Mouse (Mus musculus) neural tube, embryonic 14.5 days (tissue): Measurements from ENCODE around the gene Zbtb5. TPM values are rescaled to one million over a fixed set of nuclear protein-coding genes. Genes with fewer than 3 reads are reported as not detected.

Experiments used
- ATAC-seq: fragments of 200-750 bp; cut with Nextera tagmentation; 2 replicates; pipeline ENCODE4 v1.8.0; 2017; ENCODE audit warnings: low read depth, mild to moderate bottlenecking, moderate TSS enrichment, moderate library complexity
- H3K27ac ChIP-seq: fragments of 300-500 bp; sonication (generic); 2 replicates; pipeline ENCODE4 v1.5.1; 2014; ENCODE audit warnings: low read depth, mild to moderate bottlenecking, control low read depth, low read length, moderate library complexity, mixed read lengths
- H3K27me3 ChIP-seq: fragments of 300-500 bp; sonication (generic); 2 replicates; pipeline ENCODE4 v1.6.1; 2014; ENCODE audit warnings: low read length; ENCODE audit not compliant: control insufficient read depth, insufficient read depth
- H3K36me3 ChIP-seq: fragments of 300-500 bp; sonication (generic); 2 replicates; pipeline ENCODE4 v1.6.1; 2014; ENCODE audit warnings: low read length, mixed read lengths; ENCODE audit not compliant: control insufficient read depth, insufficient read depth
- H3K4me1 ChIP-seq: fragments of 300-500 bp; sonication (generic); 2 replicates; pipeline ENCODE4 v1.6.1; 2014; ENCODE audit warnings: low read length; ENCODE audit not compliant: control insufficient read depth, insufficient read depth
- H3K4me2 ChIP-seq: fragments of 300-500 bp; sonication (generic); 2 replicates; pipeline ENCODE4 v1.6.1; 2014; ENCODE audit warnings: mild to moderate bottlenecking, low read depth, low read length, control low read depth
- H3K4me3 ChIP-seq: fragments of 300-500 bp; sonication (generic); 2 replicates; pipeline ENCODE4 v1.5.1; 2014; ENCODE audit warnings: low read depth, low read length, control low read depth, mixed read lengths
- H3K9ac ChIP-seq: fragments of 300-500 bp; sonication (generic); replicated peaks from 2 replicates; pipeline ENCODE4 v1.6.1; 2014; ENCODE audit warnings: low read depth, mild to moderate bottlenecking, control low read depth, low read length, mixed read lengths
- H3K9me3 ChIP-seq: fragments of 300-500 bp; sonication (generic); 2 replicates; pipeline ENCODE4 v1.6.1; 2016; ENCODE audit warnings: low read length; ENCODE audit not compliant: control insufficient read depth
- WGBS: fragments of 180-500 bp; shearing (Covaris S2); extraction: QIAGEN DNeasy Blood & Tissue Kit; methylation state at CpG from one replicate; pipeline ENCODE4 v1.1.7; 2014; 5-methylcytosine and 5-hydroxymethylcytosine counted together
- polyA plus RNA-seq: library from polyadenylated mRNA; unstranded; fragments of >200 nt; fragmentation: Nextera tagmentation; extraction: Ambion mirVana; gene quantifications from 2 replicates; pipeline ENCODE4 v1.2.1, GENCODE M21; 2014

Zbtb5 gene
- polyA plus RNA-seq, 1 experiment from 2014 or later, result 43.5 TPM

GRCm38 (mm10) chr4:45015615-45016014 lies 3.4 kb upstream of the Zbtb5 start:
- Histone ChIP-seq H3K4me3 (no peak overlapping the region), H3K4me2 (no peak overlapping the region), H3K9ac (no peak overlapping the region), H3K27me3 (no peaks in the 10 kb centered on the region), H3K9me3 (no peaks in the 10 kb centered on the region), H3K36me3 (no peaks in the 10 kb centered on the region), H3K4me1 (peaks cover 23% of the 10 kb centered on the region), H3K27ac (no peak overlapping the region)
- WGBS, result 9% methylated on average over 3 of the region's 3 CpGs
- ATAC-seq, result no peak

GRCm38 (mm10) chr4:45013537-45013936 lies 1.3 kb upstream of the Zbtb5 start:
- H3K27ac ChIP-seq, result no peak overlapping the region; the same call in 1 of the 2 replicates
- peaks cover 21% of the 10 kb centered on the region for H3K4me1 ChIP-seq
- H3K4me3 ChIP-seq, result peak overlapping the region; percentile 60
- no peaks in the 10 kb centered on the region for H3K27me3 ChIP-seq
- H3K9me3 ChIP-seq, result no peaks in the 10 kb centered on the region
- H3K9ac ChIP-seq, result no peak overlapping the region
- ATAC-seq, result no peak
- no peaks in the 10 kb centered on the region for H3K36me3 ChIP-seq
- WGBS, result 11% methylated on average over 2 of the region's 2 CpGs
- peak overlapping the region; percentile 84 for H3K4me2 ChIP-seq

- ATAC-seq, result no peak
Observed at GRCm38 (mm10) chr4:45013031-45013431, 819 bp upstream of the Zbtb5 start.

GRCm38 (mm10) chr4:45011581-45012104 lies 569 bp downstream of the Zbtb5 start:
- H3K4me3 ChIP-seq, result peak overlapping the region; percentile 80
- H3K9ac ChIP-seq, result peak overlapping the region; percentile 84
- H3K4me2 ChIP-seq, result peak overlapping the region; percentile 83
- peaks cover 21% of the 10 kb centered on the region for H3K4me1 ChIP-seq
- no peaks in the 10 kb centered on the region for H3K9me3 ChIP-seq
- peak; percentile 79 for ATAC-seq
- WGBS, result 0% methylated on average over 31 of the region's 31 CpGs
- peak overlapping the region; percentile 93 for H3K27ac ChIP-seq
- H3K27me3 ChIP-seq, result no peaks in the 10 kb centered on the region
- no peaks in the 10 kb centered on the region for H3K36me3 ChIP-seq

More at GRCm38 (mm10) chr4:45013031-45013431, 819 bp upstream of the Zbtb5 start:
- H3K9ac ChIP-seq, result peak overlapping the region; percentile 68
- H3K27ac ChIP-seq, result peak overlapping the region; percentile 41; the same call in 1 of the 2 replicates
- H3K4me1 ChIP-seq, result peaks cover 21% of the 10 kb centered on the region
- H3K9me3 ChIP-seq, result no peaks in the 10 kb centered on the region
- 1% methylated on average over 13 of the region's 13 CpGs for WGBS
- no peaks in the 10 kb centered on the region for H3K36me3 ChIP-seq
- peak overlapping the region; percentile 60 for H3K4me3 ChIP-seq
- no peaks in the 10 kb centered on the region for H3K27me3 ChIP-seq
- H3K4me2 ChIP-seq, result peak overlapping the region; percentile 84

GRCm38 (mm10) chr4:45010806-45011415 lies 1.3 kb downstream of the Zbtb5 start:
- no peak for ATAC-seq
- peak overlapping the region; percentile 84 for H3K9ac ChIP-seq
- peak overlapping the region; percentile 93; the same call in 1 of the 2 replicates for H3K27ac ChIP-seq
- WGBS, result 12% methylated on average over 11 of the region's 11 CpGs
- no peaks in the 10 kb centered on the region for H3K9me3 ChIP-seq
- no peaks in the 10 kb centered on the region for H3K36me3 ChIP-seq
- peak overlapping the region; percentile 83 for H3K4me2 ChIP-seq
- H3K4me1 ChIP-seq, result peaks cover 21% of the 10 kb centered on the region
- H3K27me3 ChIP-seq, result no peaks in the 10 kb centered on the region
- peak overlapping the region; percentile 80 for H3K4me3 ChIP-seq

GRCm38 (mm10) chr4:45005452-45005851 lies 6.8 kb downstream of the Zbtb5 start:
- no peak for ATAC-seq

GRCm38 (mm10) chr4:45000001-45000400 lies 12.2 kb downstream of the Zbtb5 start:
- H3K9me3 ChIP-seq, result no peaks in the 10 kb centered on the region
- H3K4me1 ChIP-seq, result 0 out of 2 replicates have a peak, but pooled peaks cover 2% of the 10 kb centered on the region
- H3K9ac ChIP-seq, result no peak overlapping the region
- H3K4me2 ChIP-seq, result no peak overlapping the region
- H3K4me3 ChIP-seq, result no peak overlapping the region
- no peaks in the 10 kb centered on the region for H3K27me3 ChIP-seq
- no peak for ATAC-seq
- H3K27ac ChIP-seq, result no peak overlapping the region
- 92% methylated on average over 6 of the region's 6 CpGs for WGBS
- H3K36me3 ChIP-seq, result peaks cover 2% of the 10 kb centered on the region; the same call in 1 of the 2 replicates

More at GRCm38 (mm10) chr4:45005452-45005851, 6.8 kb downstream of the Zbtb5 start:
- H3K27ac ChIP-seq, result no peak overlapping the region
- H3K4me2 ChIP-seq, result no peak overlapping the region
- no peaks in the 10 kb centered on the region for H3K27me3 ChIP-seq
- H3K9ac ChIP-seq, result no peak overlapping the region
- H3K36me3 ChIP-seq, result no peaks in the 10 kb centered on the region
- no peak overlapping the region for H3K4me3 ChIP-seq
- H3K9me3 ChIP-seq, result no peaks in the 10 kb centered on the region
- H3K4me1 ChIP-seq, result peaks cover 8% of the 10 kb centered on the region
- WGBS, result 91% methylated on average over 3 of the region's 3 CpGs

- WGBS, result 75% methylated on average over 3 of the region's 3 CpGs
- no peaks in the 10 kb centered on the region for H3K9me3 ChIP-seq
- peaks cover 16% of the 10 kb centered on the region for H3K36me3 ChIP-seq
- no peak overlapping the region for H3K4me2 ChIP-seq
- no peak for ATAC-seq
- H3K4me1 ChIP-seq, result 0 out of 2 replicates have a peak, but pooled peaks cover 2% of the 10 kb centered on the region
- H3K27ac ChIP-seq, result no peak overlapping the region
- H3K9ac ChIP-seq, result no peak overlapping the region
- no peak overlapping the region for H3K4me3 ChIP-seq
- no peaks in the 10 kb centered on the region for H3K27me3 ChIP-seq
Observed at GRCm38 (mm10) chr4:44998071-44998470, 14.1 kb downstream of the Zbtb5 start.

GRCm38 (mm10) chr4:44994776-44995175 lies 17.4 kb downstream of the Zbtb5 start:
- ATAC-seq, result no peak
- Histone ChIP-seq H3K4me3 (no peak overlapping the region), H3K27me3 (no peaks in the 10 kb centered on the region), H3K36me3 (peaks cover 26% of the 10 kb centered on the region), H3K27ac (no peak overlapping the region), H3K9ac (no peak overlapping the region), H3K4me1 (0 out of 2 replicates have a peak, but pooled peaks cover 2% of the 10 kb centered on the region), H3K4me2 (no peak overlapping the region), H3K9me3 (no peaks in the 10 kb centered on the region)
- 85% methylated on average over 18 of the region's 18 CpGs for whole genome bisulfite sequencing
